Mouse (Mus musculus) layer of hippocampus, postnatal 36 days (tissue): ENCODE results near the gene Ankrd23. TPM values are rescaled to one million over a fixed set of nuclear protein-coding genes. Genes with fewer than 3 reads are reported as not detected.

Source experiments
- DNase-seq, 2 experiments: peaks; one replicate each; pipeline ENCODE4 v3.0.0; 2022
- total RNA-seq, 2 experiments: library from RNA; stranded (reverse); gene quantifications; 2 replicates each; pipeline ENCODE4 v1.2.3; 2021

Gene Ankrd23
- total RNA-seq, 2 experiments from 2014 or later, result 7.9 to 8.5 TPM

GRCm38 (mm10) chr1:36542925-36543324, 6.2 kb upstream of the Ankrd23 start:
- no peak for DNase-seq

DNA sequence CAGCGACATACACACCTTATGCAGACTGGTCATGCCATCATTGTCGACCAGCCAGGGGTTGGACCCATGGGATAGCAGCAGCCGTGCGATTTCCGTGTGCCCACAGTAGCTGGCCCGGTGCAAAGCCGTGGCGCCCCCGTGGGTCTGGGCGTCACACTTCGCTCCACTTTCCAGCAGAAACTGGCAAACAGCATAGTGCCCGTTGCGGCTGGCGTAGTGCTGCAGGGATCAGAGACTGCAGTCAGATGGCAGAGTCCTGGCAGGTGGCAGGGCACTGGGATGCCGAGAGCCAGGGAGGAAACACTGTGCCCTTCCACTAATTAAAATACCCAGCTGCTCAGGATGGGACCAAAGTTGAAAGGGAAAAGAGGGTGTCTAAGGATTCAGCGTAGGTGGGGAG, 5.2 kb upstream of the Ankrd23 start:
- DNase-seq, result no peak

- no peak for DNase-seq
These were observed 4.1 kb upstream of the Ankrd23 start for GRCm38 (mm10) chr1:36540807-36541206.

DNA sequence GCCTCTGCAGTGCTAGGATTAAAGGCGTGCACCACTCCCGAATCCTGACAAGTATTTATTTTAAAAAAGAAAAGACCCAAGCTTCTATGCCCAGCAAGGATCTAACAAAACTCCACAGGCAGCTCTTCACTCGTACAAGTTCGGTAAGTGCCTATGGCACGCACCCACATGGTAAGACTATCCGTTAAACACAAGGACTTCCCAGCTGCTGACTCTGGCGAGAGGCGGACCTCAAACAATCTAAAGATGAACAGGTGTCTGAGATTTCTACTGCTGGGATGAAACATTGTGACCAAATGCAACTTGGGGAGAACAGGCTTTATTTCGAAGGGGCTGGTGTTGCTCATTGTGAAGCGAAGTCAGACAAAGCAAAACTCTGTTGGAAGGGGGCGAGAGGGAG, 3.4 kb upstream of the Ankrd23 start:
- no peak for DNase-seq

DNA sequence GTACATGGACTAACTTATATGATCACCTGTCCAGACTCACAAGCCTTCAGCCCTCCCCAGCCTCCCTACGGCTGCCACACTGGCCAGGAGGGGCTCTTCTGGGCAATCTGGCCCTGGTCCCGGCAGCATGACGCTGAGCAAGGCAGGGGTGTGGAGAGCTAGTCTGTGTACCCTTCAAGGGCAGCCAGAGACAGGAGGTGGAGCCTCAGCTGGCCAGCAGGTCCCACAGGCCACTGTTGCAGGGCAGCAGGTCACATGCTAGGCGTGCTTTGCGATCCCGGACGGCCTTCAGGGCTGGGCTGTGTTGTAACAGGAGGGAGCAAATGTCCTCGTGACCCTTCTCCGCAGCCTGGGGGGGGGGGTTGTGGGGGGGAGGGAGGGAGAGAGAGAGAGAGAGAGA, 2.5 kb upstream of the Ankrd23 start, which contains the start of gene Gm42417:
Gene Gm42417, minus strand, starts transcription at position 244 of the 400 bp plus-strand sequence.
- no peak for DNase-seq

DNA sequence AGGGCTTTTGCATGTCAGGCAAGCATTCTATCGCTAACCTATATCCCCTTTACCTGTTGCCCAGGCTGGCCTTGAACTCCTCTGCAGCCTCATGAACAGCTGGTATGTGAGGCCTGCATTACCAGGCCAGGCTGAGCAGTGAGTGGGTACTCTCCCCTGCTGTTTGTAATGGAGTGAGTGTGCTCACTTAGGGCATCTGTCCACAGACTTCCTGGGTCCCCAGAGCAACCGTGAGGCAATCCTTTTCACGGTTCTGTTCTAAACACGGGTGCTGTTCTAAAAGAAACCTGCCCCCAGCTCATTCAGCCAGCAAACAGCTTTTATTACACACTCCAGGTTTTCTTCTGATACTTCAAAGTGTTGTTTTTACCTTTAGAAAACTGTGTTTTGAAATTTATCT, 2.0 kb upstream of the Ankrd23 start:
- DNase-seq, result no peak

- DNase-seq, result no peak
These were observed 320 bp downstream of the Ankrd23 start for GRCm38 (mm10) chr1:36536397-36536728.

DNA sequence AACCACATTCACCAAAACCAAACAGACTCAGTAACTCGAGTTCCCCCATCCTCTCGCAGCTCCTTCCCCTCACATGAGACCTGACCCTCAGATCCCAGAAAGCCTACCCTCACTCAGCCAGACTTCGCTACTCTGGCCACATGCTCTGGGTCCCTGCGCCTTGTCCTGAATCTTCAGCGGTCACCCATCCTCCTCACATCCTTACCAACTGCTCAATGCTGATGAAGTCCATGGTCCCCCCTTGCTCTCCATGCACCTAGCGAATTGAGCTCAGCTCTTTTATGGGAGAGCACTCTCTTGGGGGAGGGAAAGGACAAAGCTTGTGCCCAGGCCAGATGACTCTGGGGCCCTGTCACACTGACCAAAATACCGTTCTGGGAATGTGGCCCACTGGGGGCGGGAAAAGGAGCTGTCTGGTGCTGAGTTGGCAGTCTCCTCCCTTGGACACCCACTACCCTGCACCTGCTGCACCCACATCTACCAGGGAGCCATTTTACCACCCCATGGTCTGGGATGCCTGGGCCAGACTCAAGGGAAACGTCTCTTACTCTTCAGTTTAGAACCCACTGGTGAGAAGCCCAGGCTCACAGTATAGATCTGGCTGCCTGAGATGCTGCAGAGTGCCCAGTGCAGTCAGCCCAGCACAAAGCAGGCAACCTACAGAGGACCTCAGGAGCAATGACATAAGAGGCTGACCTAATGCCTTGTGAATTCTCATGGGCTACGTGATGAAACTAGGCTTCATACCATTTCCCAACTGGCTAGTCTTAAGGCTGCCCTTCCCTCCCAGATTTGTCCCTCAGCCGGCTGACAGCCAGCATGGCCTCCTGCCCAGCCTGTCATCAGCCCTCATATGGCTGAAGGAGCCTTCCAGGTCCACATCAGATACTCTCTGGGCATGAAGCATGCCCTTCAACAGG, 946 bp downstream of the Ankrd23 start:
- no peak for DNase-seq

GRCm38 (mm10) chr1:36534595-36535058, 2.1 kb downstream of the Ankrd23 start:
- DNase-seq, result no peak

- no peak for DNase-seq
These were observed 3.1 kb downstream of the Ankrd23 start for GRCm38 (mm10) chr1:36533546-36533945.

- no peak for DNase-seq
These were observed 5.2 kb downstream of the Ankrd23 start for GRCm38 (mm10) chr1:36531461-36531860.

- DNase-seq, result no peak
These were observed 5.7 kb downstream of the Ankrd23 start for GRCm38 (mm10) chr1:36530962-36531361.

DNA sequence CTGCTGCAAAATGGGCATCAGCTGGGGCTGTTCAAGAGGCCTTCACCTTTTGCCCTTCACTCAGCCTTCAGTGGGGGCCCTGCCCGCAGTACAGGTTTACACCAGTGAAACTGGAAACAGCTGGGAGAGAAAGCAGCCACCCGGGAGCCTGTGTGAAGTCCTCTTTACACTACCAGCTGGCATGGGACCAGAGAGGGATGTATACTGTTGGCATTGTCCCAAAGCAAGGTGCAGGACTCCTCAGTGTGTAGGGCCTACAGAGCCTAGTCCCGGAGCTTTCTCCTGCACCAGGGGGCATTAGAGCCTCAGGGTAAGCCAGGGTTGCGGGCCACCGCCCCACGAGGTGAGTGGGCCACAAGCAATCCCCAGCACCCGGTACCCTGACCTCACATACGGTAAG, 6.2 kb downstream of the Ankrd23 start:
- DNase-seq, result no peak

DNA sequence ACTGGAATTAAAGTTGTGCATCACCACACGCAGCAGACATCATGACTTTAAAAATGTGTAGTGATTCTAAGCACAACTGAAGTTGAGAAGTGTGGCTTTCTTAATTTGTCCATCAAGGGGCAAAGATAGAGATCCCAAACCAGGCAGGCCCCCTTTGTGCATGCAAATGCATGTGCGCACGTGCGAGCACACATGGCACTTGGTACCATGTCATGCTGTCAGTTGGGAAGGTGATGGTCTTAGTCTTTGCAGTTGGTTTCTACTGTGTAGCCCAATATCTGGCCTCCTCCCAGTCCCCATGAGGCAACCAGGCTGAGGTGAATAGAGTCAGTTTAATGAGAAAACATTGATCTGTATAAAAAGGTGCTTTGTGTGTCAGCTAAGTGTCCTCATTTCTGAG, 6.8 kb downstream of the Ankrd23 start:
- DNase-seq, result no peak

DNA sequence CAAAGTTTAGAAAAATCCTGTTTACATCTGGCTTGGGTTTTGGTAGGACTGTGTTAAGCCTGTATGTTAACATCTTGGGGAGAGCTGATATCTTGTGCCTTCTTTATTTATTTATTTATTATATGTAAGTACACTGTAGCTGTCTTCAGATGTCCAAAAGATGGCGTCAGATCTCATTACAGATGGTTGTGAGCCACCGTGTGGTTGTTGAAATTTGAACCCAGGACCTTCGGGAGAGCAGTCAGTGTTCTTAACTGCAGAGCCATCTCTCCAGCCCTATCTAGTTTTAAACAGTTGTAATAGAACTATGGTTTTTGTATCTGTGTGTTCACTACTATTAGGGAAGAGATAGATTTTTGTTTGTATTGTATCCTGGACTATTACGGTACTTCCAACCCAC, 7.4 kb downstream of the Ankrd23 start:
- DNase-seq, result no peak

GRCm38 (mm10) chr1:36528351-36528750, 8.3 kb downstream of the Ankrd23 start:
- DNase-seq, result no peak

GRCm38 (mm10) chr1:36526903-36527302, 9.8 kb downstream of the Ankrd23 start:
- no peak for DNase-seq

DNA sequence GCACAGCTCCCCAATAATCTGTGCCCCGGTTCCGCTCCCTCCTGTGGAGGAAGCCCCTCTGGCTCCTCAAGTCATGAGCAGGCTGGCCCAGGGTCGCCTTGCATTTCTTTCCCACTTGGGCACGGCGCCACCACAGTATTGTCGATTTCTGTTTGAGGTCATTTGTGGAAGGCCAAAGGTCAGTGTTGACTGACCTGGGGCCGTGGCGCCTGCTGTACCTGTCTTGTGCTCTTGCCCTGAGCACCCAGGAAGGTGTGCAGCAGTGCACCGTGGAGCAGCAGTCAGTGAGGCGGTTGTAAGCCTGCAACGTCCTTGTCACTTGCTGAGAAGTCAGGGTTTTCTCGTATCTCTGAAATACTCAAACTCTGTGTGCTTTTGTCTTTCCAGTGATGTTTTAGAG, 10.9 kb downstream of the Ankrd23 start:
- no peak for DNase-seq

- DNase-seq, result no peak
These were observed 12.6 kb downstream of the Ankrd23 start for GRCm38 (mm10) chr1:36524058-36524457.

GRCm38 (mm10) chr1:36523332-36524013, 13.2 kb downstream of the Ankrd23 start:
- no peak for DNase-seq

DNA sequence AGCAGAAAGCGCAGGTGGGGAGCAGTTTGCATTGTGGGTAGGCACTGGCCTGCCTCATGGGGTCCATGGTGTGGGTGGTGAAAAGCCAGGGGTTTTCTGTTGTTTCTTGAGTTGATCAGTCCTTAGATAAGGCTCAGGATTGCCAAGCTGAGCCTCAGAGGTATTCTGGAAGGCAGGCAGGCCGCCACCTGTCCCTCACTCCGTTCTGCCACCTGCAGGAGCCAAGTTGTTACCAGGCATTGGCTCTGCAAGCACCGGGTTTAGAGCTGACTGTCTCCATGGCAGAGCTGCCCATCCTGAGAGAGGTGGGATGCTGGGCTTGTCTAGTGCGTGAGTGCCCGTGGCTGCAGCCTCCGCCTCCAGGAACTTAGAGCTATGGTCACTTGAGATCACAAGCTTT, 14.5 kb downstream of the Ankrd23 start:
- no peak for DNase-seq

- no peak for DNase-seq
These were observed 17.1 kb downstream of the Ankrd23 start for GRCm38 (mm10) chr1:36519626-36520025.

GRCm38 (mm10) chr1:36518259-36518658, 18.4 kb downstream of the Ankrd23 start:
- no peak for DNase-seq

- DNase-seq, result no peak
These were observed 23.0 kb downstream of the Ankrd23 start for GRCm38 (mm10) chr1:36513718-36514117.
